Mouse (Mus musculus) intestine, embryonic 16.5 days (tissue): ENCODE data around the gene E030018B13Rik. TPM values are rescaled to one million over a fixed set of nuclear protein-coding genes. Genes with fewer than 3 reads are reported as not detected.
A peak's percentile ranks its signal among the peaks of the same experiment; 100 is the strongest.

Experiments used
- ATAC-seq: fragments of 200-750 bp; cut with Nextera tagmentation; 2 replicates; pipeline ENCODE4 v1.8.0; 2017; ENCODE audit warnings: moderate TSS enrichment, moderate library complexity
- H3K27ac ChIP-seq: fragments of 300-500 bp; sonication (generic); 2 replicates; pipeline ENCODE4 v1.5.1; 2014; ENCODE audit warnings: mild to moderate bottlenecking, low read length
- H3K27me3 ChIP-seq: fragments of 300-500 bp; sonication (generic); replicated peaks from 2 replicates; pipeline ENCODE4 v1.6.1; 2014; ENCODE audit warnings: low read length, control low read depth, mixed read lengths; ENCODE audit not compliant: control insufficient read depth, insufficient read depth
- H3K36me3 ChIP-seq: fragments of 300-500 bp; sonication (generic); 2 replicates; pipeline ENCODE4 v1.6.1; 2014; ENCODE audit warnings: low read length, control low read depth; ENCODE audit not compliant: control insufficient read depth, insufficient read depth
- H3K4me1 ChIP-seq: fragments of 300-500 bp; sonication (generic); 2 replicates; pipeline ENCODE4 v1.6.1; 2014; ENCODE audit warnings: low read length, control low read depth, mixed read lengths; ENCODE audit not compliant: control insufficient read depth, insufficient read depth
- H3K4me2 ChIP-seq: fragments of 300-500 bp; sonication (generic); 2 replicates; pipeline ENCODE4 v1.6.1; 2014; ENCODE audit warnings: low read depth, low read length, control low read depth
- H3K4me3 ChIP-seq: fragments of 300-500 bp; sonication (generic); 2 replicates; pipeline ENCODE4 v1.5.1; 2014; ENCODE audit warnings: mild to moderate bottlenecking, low read length
- H3K9ac ChIP-seq: fragments of 300-500 bp; sonication (generic); 2 replicates; pipeline ENCODE4 v1.6.1; 2014; ENCODE audit warnings: low read depth, low read length
- H3K9me3 ChIP-seq: fragments of 300-500 bp; sonication (generic); 2 replicates; pipeline ENCODE4 v1.6.1; 2016; ENCODE audit warnings: low read length, control low read depth; ENCODE audit not compliant: control insufficient read depth
- WGBS: fragments of 180-500 bp; shearing (Covaris S2); extraction: QIAGEN DNeasy Blood & Tissue Kit; methylation state at CpG from one replicate; pipeline ENCODE4 v1.1.7; 2014; 5-methylcytosine and 5-hydroxymethylcytosine counted together
- polyA plus RNA-seq: library from polyadenylated mRNA; unstranded; fragments of >200 nt; fragmentation: Nextera tagmentation; extraction: Ambion mirVana; gene quantifications from 2 replicates; pipeline ENCODE4 v1.2.1, GENCODE M21; 2015

The E030018B13Rik gene
- polyA plus RNA-seq, 1 experiment from 2014 or later, result not detected

GRCm38 (mm10) chr7:63963632-63964031, 47.0 kb downstream of the E030018B13Rik start:
- H3K4me2 ChIP-seq, result no peak overlapping the region
- H3K4me3 ChIP-seq, result no peak overlapping the region
- no peak overlapping the region for H3K9ac ChIP-seq
- ATAC-seq, result no peak
- 0 out of 2 replicates have a peak, but pooled peaks cover 2% of the 10 kb centered on the region for H3K4me1 ChIP-seq
- H3K9me3 ChIP-seq, result no peaks in the 10 kb centered on the region
- H3K36me3 ChIP-seq, result no peaks in the 10 kb centered on the region
- H3K27ac ChIP-seq, result no peak overlapping the region
- WGBS, result 68% methylated on average over 5 of the region's 5 CpGs
- H3K27me3 ChIP-seq, result no peaks in the 10 kb centered on the region

GRCm38 (mm10) chr7:63964121-63964520, 47.5 kb downstream of the E030018B13Rik start:
- 71% methylated on average over 6 of the region's 6 CpGs for WGBS
- H3K9ac ChIP-seq, result no peak overlapping the region
- H3K4me3 ChIP-seq, result no peak overlapping the region
- ATAC-seq, result no peak
- no peaks in the 10 kb centered on the region for H3K36me3 ChIP-seq
- no peak overlapping the region for H3K27ac ChIP-seq
- H3K4me1 ChIP-seq, result 0 out of 2 replicates have a peak, but pooled peaks cover 2% of the 10 kb centered on the region
- H3K4me2 ChIP-seq, result no peak overlapping the region
- no peaks in the 10 kb centered on the region for H3K27me3 ChIP-seq
- no peaks in the 10 kb centered on the region for H3K9me3 ChIP-seq

GRCm38 (mm10) chr7:63965135-63965534, 48.5 kb downstream of the E030018B13Rik start:
- no peak overlapping the region for H3K4me2 ChIP-seq
- H3K4me3 ChIP-seq, result no peak overlapping the region
- H3K27ac ChIP-seq, result no peak overlapping the region
- H3K9me3 ChIP-seq, result no peaks in the 10 kb centered on the region
- peak; percentile 53 for ATAC-seq
- H3K36me3 ChIP-seq, result no peaks in the 10 kb centered on the region
- WGBS, result 69% methylated on average over 2 of the region's 2 CpGs
- no peak overlapping the region for H3K9ac ChIP-seq
- 0 out of 2 replicates have a peak, but pooled peaks cover 2% of the 10 kb centered on the region for H3K4me1 ChIP-seq
- H3K27me3 ChIP-seq, result no peaks in the 10 kb centered on the region

GRCm38 (mm10) chr7:63965635-63966418, 49.2 kb downstream of the E030018B13Rik start:
- 66% methylated on average over 5 of the region's 5 CpGs for WGBS
- H3K27ac ChIP-seq, result no peak overlapping the region
- no peak overlapping the region for H3K9ac ChIP-seq
- no peaks in the 10 kb centered on the region for H3K9me3 ChIP-seq
- no peak overlapping the region for H3K4me2 ChIP-seq
- no peaks in the 10 kb centered on the region for H3K27me3 ChIP-seq
- H3K4me1 ChIP-seq, result 0 out of 2 replicates have a peak, but pooled peaks cover 2% of the 10 kb centered on the region
- no peak for ATAC-seq
- no peak overlapping the region for H3K4me3 ChIP-seq
- H3K36me3 ChIP-seq, result no peaks in the 10 kb centered on the region

GRCm38 (mm10) chr7:63969941-63970340, 53.3 kb downstream of the E030018B13Rik start:
- 73% methylated on average over 3 of the region's 3 CpGs for WGBS
- no peak for ATAC-seq
- no peaks in the 10 kb centered on the region for H3K9me3 ChIP-seq
- no peaks in the 10 kb centered on the region for H3K36me3 ChIP-seq
- no peak overlapping the region for H3K27ac ChIP-seq
- H3K9ac ChIP-seq, result no peak overlapping the region
- 0 out of 2 replicates have a peak, but pooled peaks cover 2% of the 10 kb centered on the region for H3K4me1 ChIP-seq
- H3K4me2 ChIP-seq, result no peak overlapping the region
- H3K4me3 ChIP-seq, result no peak overlapping the region
- no peaks in the 10 kb centered on the region for H3K27me3 ChIP-seq

Other genes starting within 250 kb of the E030018B13Rik start
- gene Klf13, start 22.1 kb downstream of the E030018B13Rik start, polyA plus RNA-seq, result 23.1 and 23.3 TPM in 2 replicates
- gene Trpm1, start 237.0 kb downstream of the E030018B13Rik start, polyA plus RNA-seq, result not detected in 2 replicates